Mouse (Mus musculus): ENCODE results near the gene Hes7.

Gene Hes7

GRCm38 (mm10) chr11:69151004-69151403 is 30.8 kb downstream of the Hes7 start:
- DNase-seq: no peak

- DNase-seq: no peak
Measured at GRCm38 (mm10) chr11:69153831-69154230, 33.6 kb downstream of the Hes7 start.

DNA sequence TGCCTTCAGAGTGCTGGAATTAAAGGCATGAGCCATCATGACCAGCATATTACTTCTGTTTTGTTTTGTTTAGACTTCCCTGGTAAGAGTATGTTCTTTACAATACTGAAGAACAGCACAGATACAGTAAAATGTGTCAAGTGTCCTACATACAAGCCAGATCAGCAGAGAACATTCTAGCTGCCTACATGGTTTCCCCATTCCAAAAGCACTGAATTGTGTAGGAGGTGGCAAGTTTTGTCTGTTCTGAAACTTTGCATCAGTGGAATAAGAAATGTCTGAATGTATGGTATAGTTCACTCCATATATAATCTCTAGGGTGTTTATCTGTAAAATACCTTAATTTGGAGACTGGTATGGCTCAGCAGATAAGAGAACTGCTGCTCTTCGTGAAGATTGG is 35.1 kb downstream of the Hes7 start:
- DNase-seq: no peak

DNA sequence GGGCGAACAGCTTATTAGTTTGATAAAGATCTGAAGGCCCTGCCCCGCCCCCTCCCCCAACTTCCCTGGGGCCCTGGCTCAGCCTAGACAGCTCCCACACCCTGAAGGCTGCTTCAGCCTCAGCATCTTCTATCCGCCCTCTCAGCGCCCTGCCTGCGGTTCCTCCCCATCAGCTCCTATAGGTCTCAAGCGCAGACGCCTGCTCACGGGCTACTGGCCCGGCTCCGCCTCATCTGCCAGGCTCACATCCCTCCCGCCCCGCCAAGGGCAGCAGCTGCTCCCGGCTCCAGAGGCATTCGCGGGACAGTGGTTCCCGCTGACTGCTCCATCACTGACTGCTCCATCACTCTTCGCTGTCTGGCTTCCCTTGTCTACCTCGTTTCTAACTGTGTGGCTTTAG is 36.6 kb downstream of the Hes7 start, which contains the start of gene Alox12b:
Alox12b (plus strand) TSS at position 190 of the 400 bp plus-strand sequence.
- DNase-seq: no peak

GRCm38 (mm10) chr11:69169313-69169712 is 49.1 kb downstream of the Hes7 start:
- DNase-seq: no peak

- peak; percentile 45 for DNase-seq
Measured at GRCm38 (mm10) chr11:69171626-69172025, 51.4 kb downstream of the Hes7 start.

- DNase-seq: no peak
Measured at GRCm38 (mm10) chr11:69172606-69173005, 52.4 kb downstream of the Hes7 start.

All from thymus, postnatal 25 days (tissue).